Mouse (Mus musculus): ENCODE measurements around the gene Rabgef1. TPM values are rescaled to one million over a fixed set of nuclear protein-coding genes. Genes with fewer than 3 reads are reported as not detected.
A peak's percentile ranks its signal among the peaks of the same experiment; 100 is the strongest.

The Rabgef1 gene
- polyA plus RNA-seq, 1 experiment: 45.0 TPM

GRCm38 (mm10) chr5:130204560-130204959 is 33.0 kb downstream of the Rabgef1 start:
- Histone ChIP-seq H3K4me3 (replicated peaks; ENCODE audit: insufficient read depth, low read depth, low read length) (no peak overlapping the region), H3K27ac (ENCODE audit: insufficient read depth, low read length) (no peak overlapping the region), H3K4me1 (ENCODE audit: control insufficient read depth, insufficient read depth, low read length) (peaks cover 4% of the 10 kb centered on the region), H3K27me3 (ENCODE audit: control insufficient read depth, insufficient read depth, low read length) (no peaks in the 10 kb centered on the region)
- DNase-seq: no peak
- WGBS: 76% methylated on average over 6 of the region's 6 CpGs
- TF ChIP-seq CTCF (IDR thresholded peaks at IDR 0.05; ENCODE audit: borderline replicate concordance, insufficient read depth, low read depth, low read length): no peak
- no peak for TF ChIP-seq POLR2A (IDR thresholded peaks at IDR 0.05; ENCODE audit: borderline replicate concordance, insufficient read depth, low read length)

- 91% methylated on average over 3 of the region's 3 CpGs for WGBS
- peak overlapping the region; percentile 21; the same call in 1 of the 2 replicates for H3K27ac ChIP-seq (ENCODE audit: insufficient read depth, low read length)
- no peak for DNase-seq
- TF ChIP-seq POLR2A (IDR thresholded peaks at IDR 0.05; ENCODE audit: borderline replicate concordance, insufficient read depth, low read length) (no peak), CTCF (IDR thresholded peaks at IDR 0.05; ENCODE audit: borderline replicate concordance, insufficient read depth, low read depth, low read length) (no peak)
- no peak overlapping the region for H3K4me3 ChIP-seq (replicated peaks; ENCODE audit: insufficient read depth, low read depth, low read length)
- H3K4me1 ChIP-seq (ENCODE audit: control insufficient read depth, insufficient read depth, low read length): peaks cover 4% of the 10 kb centered on the region
- H3K27me3 ChIP-seq (ENCODE audit: control insufficient read depth, insufficient read depth, low read length): no peaks in the 10 kb centered on the region
These were observed 33.9 kb downstream of the Rabgef1 start for GRCm38 (mm10) chr5:130205441-130206023.

GRCm38 (mm10) chr5:130207299-130207698 is 35.7 kb downstream of the Rabgef1 start:
- Histone ChIP-seq H3K27ac (ENCODE audit: insufficient read depth, low read length) (no peak overlapping the region), H3K27me3 (ENCODE audit: control insufficient read depth, insufficient read depth, low read length) (no peaks in the 10 kb centered on the region), H3K4me3 (replicated peaks; ENCODE audit: insufficient read depth, low read depth, low read length) (no peak overlapping the region), H3K4me1 (ENCODE audit: control insufficient read depth, insufficient read depth, low read length) (peaks cover 4% of the 10 kb centered on the region)
- TF ChIP-seq POLR2A (IDR thresholded peaks at IDR 0.05; ENCODE audit: borderline replicate concordance, insufficient read depth, low read length) (no peak), CTCF (IDR thresholded peaks at IDR 0.05; ENCODE audit: borderline replicate concordance, insufficient read depth, low read depth, low read length) (no peak)
- WGBS: 92% methylated on average over 4 of the region's 4 CpGs
- DNase-seq: no peak

- TF ChIP-seq CTCF (IDR thresholded peaks at IDR 0.05; ENCODE audit: borderline replicate concordance, insufficient read depth, low read depth, low read length) (no peak), POLR2A (IDR thresholded peaks at IDR 0.05; ENCODE audit: borderline replicate concordance, insufficient read depth, low read length) (no peak)
- 91% methylated on average over 11 of the region's 11 CpGs for WGBS
- DNase-seq: no peak
- Histone ChIP-seq H3K4me1 (ENCODE audit: control insufficient read depth, insufficient read depth, low read length) (no peaks in the 10 kb centered on the region), H3K4me3 (replicated peaks; ENCODE audit: insufficient read depth, low read depth, low read length) (no peak overlapping the region), H3K27ac (ENCODE audit: insufficient read depth, low read length) (no peak overlapping the region), H3K27me3 (ENCODE audit: control insufficient read depth, insufficient read depth, low read length) (no peaks in the 10 kb centered on the region)
These were observed 41.4 kb downstream of the Rabgef1 start for GRCm38 (mm10) chr5:130212956-130213355.

- H3K4me1 ChIP-seq (ENCODE audit: control insufficient read depth, insufficient read depth, low read length): no peaks in the 10 kb centered on the region
- WGBS: 81% methylated on average over 7 of the region's 7 CpGs
- DNase-seq: no peak
- no peaks in the 10 kb centered on the region for H3K27me3 ChIP-seq (ENCODE audit: control insufficient read depth, insufficient read depth, low read length)
- TF ChIP-seq CTCF (IDR thresholded peaks at IDR 0.05; ENCODE audit: borderline replicate concordance, insufficient read depth, low read depth, low read length) (no peak), POLR2A (IDR thresholded peaks at IDR 0.05; ENCODE audit: borderline replicate concordance, insufficient read depth, low read length) (no peak)
- no peak within 1 kb of the TSS for H3K4me3 ChIP-seq (replicated peaks; ENCODE audit: insufficient read depth, low read depth, low read length)
- no peak within 1 kb of the TSS for H3K27ac ChIP-seq (ENCODE audit: insufficient read depth, low read length)
These were observed 45.2 kb downstream of the Rabgef1 start, which contains the start of gene Tmem248 for GRCm38 (mm10) chr5:130216781-130217180. Tmem248 (plus strand) TSS chr5:130217081.

GRCm38 (mm10) chr5:130217406-130217805 is 45.8 kb downstream of the Rabgef1 start:
- TF ChIP-seq POLR2A (IDR thresholded peaks at IDR 0.05; ENCODE audit: borderline replicate concordance, insufficient read depth, low read length): no peak
- no peak for TF ChIP-seq CTCF (IDR thresholded peaks at IDR 0.05; ENCODE audit: borderline replicate concordance, insufficient read depth, low read depth, low read length)
- 89% methylated on average over 4 of the region's 4 CpGs for WGBS
- Histone ChIP-seq H3K4me1 (ENCODE audit: control insufficient read depth, insufficient read depth, low read length) (no peaks in the 10 kb centered on the region), H3K4me3 (replicated peaks; ENCODE audit: insufficient read depth, low read depth, low read length) (no peak overlapping the region), H3K27ac (ENCODE audit: insufficient read depth, low read length) (no peak overlapping the region), H3K27me3 (ENCODE audit: control insufficient read depth, insufficient read depth, low read length) (no peaks in the 10 kb centered on the region)
- no peak for DNase-seq

- Histone ChIP-seq H3K4me1 (ENCODE audit: control insufficient read depth, insufficient read depth, low read length) (peaks cover under 1% of the 10 kb centered on the region; the same call in 1 of the 2 replicates), H3K27me3 (ENCODE audit: control insufficient read depth, insufficient read depth, low read length) (no peaks in the 10 kb centered on the region), H3K4me3 (replicated peaks; ENCODE audit: insufficient read depth, low read depth, low read length) (no peak overlapping the region), H3K27ac (ENCODE audit: insufficient read depth, low read length) (no peak overlapping the region)
- DNase-seq: no peak
- 89% methylated on average over 5 of the region's 5 CpGs for WGBS
- TF ChIP-seq POLR2A (IDR thresholded peaks at IDR 0.05; ENCODE audit: borderline replicate concordance, insufficient read depth, low read length) (no peak), CTCF (IDR thresholded peaks at IDR 0.05; ENCODE audit: borderline replicate concordance, insufficient read depth, low read depth, low read length) (no peak)
These were observed 46.7 kb downstream of the Rabgef1 start for GRCm38 (mm10) chr5:130218336-130218735.

GRCm38 (mm10) chr5:130221316-130221715 is 49.7 kb downstream of the Rabgef1 start:
- 51% methylated on average over 2 of the region's 2 CpGs for WGBS
- Histone ChIP-seq H3K27me3 (ENCODE audit: control insufficient read depth, insufficient read depth, low read length) (no peaks in the 10 kb centered on the region), H3K4me1 (ENCODE audit: control insufficient read depth, insufficient read depth, low read length) (peaks cover 8% of the 10 kb centered on the region), H3K27ac (ENCODE audit: insufficient read depth, low read length) (no peak overlapping the region), H3K4me3 (replicated peaks; ENCODE audit: insufficient read depth, low read depth, low read length) (peak overlapping the region; percentile 93)
- DNase-seq: no peak
- TF ChIP-seq POLR2A (IDR thresholded peaks at IDR 0.05; ENCODE audit: borderline replicate concordance, insufficient read depth, low read length): no peak
- no peak for TF ChIP-seq CTCF (IDR thresholded peaks at IDR 0.05; ENCODE audit: borderline replicate concordance, insufficient read depth, low read depth, low read length)

Data from cerebellum, adult 2 months (tissue).